Mouse (Mus musculus): ENCODE measurements around the gene Tomt.

The Tomt gene

DNA sequence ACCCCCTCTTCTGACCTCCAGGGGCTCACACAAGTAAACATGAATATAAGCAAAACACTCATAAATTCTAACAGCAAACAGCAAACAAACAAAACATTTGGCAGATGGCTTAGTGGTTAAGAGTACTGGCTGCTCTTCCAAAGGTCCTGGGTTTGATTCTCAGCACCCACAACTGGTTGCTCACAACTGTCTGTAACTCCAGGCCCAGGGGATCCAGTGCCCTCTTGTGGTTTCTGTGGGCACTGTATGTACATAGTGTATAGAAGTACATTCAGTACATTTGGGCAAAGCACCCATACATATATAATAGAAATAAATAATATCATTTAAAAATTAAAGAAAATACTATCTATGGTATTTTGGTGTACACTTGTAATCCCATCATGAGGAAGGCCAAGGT, 3.3 kb downstream of the Tomt start:
- DNase-seq (ENCODE audit: low read depth, low spot score): peak; percentile 24

DNA sequence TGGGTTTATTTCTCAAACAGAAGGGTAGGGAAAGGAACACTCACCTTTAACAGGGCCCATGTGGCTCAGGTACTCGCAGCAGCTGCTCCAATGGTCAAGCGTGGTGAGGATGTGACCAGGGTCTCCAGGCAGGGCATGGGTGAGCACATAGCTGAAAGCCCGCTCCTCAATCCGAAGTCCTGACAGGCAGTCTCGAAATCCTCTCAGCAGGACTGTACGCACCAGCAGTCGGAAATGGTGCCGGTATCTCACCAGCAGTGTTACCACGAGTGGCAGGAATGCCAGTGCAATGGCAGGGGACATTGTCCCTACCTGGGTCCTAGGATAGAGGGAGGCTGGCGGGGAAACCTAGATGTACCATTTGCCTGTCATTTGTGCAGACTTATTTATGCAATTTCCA, 4.2 kb downstream of the Tomt start:
- no peak for DNase-seq (ENCODE audit: low read depth, low spot score)

DNA sequence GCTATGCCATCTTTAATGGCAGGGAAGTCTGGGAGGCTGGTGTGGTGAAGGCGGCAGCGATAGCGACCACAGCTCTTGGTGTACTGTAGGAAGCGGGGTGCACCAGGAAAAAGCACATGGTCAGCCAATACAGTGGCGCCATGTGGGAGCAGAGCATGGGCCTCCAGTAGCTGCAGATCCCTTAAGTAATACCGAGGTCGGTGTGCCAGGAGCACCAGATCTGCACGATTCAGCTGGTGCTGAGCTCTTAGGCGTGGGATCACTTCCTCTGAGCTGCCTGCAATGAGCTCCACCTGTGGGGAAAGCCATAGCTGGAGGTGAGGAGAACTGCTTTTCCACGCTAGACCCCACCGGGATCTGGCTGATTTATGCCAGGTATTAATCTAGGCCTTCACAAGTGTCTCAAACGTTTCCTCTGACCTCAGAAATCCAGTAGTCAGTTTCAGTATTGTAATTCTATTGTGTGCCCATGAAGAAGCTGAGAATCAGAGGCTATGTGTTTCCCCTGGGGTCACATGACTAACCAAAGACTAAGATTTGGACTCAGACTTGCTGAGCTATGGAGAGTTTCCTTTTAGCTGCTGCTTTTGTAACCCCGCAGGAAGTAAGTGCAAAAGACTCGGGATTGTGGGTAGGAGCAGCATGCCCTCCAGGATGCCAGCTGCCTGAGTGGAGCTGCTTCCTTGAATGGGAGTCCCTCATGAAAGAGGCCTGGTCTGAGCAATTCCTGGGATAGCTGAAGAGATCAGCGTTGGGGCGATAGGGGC, 5.6 kb downstream of the Tomt start:
- no peak for DNase-seq (ENCODE audit: low read depth, low spot score)

DNA sequence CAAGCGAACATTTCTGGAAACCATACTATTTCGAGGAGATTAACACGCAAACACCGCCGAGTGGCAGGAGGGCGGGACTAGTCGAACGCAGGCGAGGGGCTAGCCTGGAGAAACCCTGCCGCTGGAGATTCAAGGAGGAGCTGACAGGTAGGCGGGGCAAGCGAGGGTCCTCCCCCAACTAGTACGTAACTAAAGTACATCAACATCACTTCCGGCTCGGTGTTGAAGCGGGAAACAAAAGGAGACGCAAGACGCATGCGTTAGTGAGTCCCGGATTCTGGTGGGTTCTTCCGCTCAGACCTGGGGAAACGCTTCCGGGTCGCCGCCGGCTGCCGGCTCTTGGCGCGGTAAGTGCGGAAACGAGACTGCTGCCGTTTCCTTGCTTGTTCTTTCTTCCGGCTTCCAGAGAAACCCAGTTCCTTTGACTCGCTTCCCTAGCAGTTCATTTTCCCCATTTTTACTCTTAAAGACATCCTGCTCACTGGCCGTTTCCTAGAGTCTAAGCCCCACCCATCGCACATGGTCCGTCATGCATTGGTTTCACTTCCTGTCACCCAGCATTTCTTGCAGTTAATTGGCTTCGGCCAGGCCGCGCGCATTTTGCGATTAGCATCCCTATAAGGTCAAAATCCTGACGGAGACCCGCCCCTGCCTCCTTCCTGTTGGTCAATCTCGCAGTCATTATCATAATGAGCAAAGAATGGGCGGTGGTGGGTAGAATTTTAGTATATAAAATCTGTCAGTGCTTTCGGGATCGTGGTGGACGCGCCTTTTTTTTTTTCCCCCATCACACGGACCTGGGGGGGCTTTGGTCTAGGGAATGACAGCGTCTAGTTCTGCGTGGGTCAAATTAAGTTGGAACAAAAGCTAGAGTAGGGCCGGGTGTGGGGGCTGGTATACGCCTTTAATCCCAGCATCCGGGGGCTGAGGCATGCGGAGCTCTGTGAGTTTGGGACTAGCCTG, 9.8 kb downstream of the Tomt start:
- peak; percentile 98 for DNase-seq (ENCODE audit: low read depth, low spot score)

DNA sequence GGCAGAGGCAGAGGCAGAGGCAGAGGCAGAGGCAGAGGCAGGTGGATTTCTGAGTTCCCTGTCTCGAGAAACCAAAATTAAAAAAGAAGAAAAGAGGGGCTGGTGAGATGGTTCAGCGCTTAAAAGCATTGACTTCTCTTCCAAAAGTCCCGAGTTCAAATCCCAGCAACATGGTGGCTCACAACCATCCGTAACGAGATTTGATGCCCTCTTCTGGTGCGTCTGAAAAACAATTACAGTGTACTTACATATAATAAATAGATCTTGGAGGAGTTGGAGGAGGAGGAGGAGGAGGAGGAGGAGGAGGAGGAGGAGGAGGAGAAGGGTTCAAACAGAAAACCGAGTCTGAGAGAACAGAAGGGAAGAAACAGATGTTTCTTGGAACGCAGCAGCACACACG, 10.5 kb downstream of the Tomt start:
- no peak for DNase-seq (ENCODE audit: low read depth, low spot score)

DNA sequence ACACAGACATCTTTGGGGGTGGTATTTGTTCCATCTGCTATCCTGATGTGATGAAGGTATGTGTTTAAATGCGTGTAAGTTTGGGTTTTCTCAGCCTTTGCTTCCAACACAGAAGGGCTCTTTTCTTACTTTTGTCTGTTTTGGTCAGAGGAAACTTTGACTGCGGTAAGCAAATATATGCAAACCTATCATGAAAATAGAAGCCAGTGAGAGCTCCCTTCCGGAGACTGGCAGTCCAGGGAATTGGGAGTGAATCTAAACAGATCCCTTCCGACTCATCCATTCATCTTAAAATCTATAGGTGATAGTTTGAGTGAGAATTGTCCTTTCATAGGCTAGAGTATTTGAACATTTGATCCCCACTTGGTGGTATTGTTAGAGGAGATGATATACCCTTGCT, 17.7 kb downstream of the Tomt start:
- no peak for DNase-seq (ENCODE audit: low read depth, low spot score)

DNA sequence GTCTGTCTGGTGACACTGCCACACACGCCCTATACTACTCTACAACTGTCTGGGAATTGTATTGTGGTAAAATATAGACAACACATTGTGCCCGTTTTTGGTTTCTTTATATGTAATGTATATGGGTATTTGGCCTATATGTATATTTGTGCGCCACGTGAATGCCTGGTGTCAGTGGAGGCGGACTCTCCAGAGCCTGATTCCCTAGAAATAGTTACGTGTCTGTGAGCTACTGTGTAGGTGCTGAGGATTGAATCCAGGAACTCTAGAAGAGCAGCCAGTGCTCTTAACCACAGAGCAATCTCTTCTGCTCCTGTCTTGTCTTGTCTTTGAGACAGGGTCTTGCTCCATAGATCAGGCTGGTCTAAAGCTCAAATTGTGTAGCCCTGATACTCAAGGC, 19.9 kb downstream of the Tomt start:
- DNase-seq (ENCODE audit: low read depth, low spot score): no peak

DNA sequence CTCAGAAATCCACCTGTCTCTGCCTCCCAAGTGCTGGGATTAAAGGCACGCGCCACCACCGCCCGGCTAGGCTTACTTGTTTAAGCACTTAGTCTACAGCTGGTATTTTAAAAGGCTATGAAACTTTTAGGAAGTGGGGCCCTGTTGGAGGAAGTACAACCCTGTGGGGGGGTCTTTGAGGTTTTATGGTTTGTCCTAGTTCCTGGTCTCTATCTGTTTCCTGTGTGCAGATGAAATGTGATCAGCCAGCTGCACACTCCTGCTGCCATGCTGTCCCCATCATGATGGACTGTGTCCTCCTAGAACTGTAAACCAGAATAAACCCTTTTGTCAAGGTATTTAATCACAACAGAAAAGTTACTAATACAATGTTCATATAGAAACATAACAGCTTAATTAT, 22.0 kb downstream of the Tomt start:
- no peak for DNase-seq (ENCODE audit: low read depth, low spot score)

DNA sequence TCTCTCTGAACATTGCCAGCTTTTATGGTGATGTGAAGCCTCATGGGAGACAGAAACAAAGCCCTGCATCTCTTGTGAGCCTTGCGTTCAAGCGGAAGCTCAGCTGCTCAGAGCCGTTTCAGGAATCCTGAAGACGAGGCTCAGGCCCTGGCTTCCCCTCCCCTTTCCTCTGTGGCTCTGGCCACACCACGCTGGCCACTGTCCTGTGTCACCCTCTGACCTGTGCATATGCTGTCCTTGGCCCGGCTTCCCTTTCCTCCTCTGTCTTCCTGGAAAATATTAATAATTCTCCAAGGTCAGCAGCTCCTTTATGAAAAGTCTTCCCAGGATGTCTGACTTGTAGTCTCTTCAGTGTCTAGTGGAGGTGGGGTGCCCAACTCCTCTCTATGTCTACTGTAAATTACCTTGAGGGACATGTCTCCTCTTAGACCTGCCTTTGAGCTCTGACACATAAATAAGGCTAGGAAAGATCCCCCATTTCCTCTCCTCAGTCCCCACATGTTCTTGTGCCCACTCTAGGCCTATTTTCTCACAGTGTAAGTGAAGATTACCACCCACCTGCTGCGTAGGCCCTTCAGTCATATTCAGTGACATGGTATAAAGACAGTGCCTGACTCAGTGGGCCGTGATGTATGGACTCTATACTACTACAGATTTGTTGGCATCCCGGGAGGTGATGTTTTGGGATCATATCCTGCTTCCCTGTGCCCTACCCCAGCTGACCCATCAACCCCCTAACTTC, 23.6 kb downstream of the Tomt start:
- no peak for DNase-seq (ENCODE audit: low read depth, low spot score)

DNA sequence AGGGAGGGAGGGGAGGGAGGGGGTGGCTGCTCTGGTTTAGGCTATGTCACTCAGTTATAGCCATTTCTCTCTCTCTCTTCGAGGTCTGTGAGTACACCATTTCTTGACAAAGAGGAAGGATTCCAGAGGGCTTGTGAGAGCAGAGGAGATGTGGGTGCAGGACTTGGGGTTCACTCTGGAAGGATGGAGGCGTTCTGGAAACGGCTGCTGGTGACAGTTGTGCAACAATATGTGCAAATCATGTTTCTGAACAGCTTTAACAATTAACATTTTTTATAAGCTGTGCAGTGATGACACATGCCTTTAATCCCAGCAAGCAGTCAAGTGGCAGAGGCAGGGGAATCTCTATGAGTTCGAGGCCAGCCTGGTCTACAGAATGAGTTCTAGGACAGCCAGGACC, 25.3 kb downstream of the Tomt start:
- no peak for DNase-seq (ENCODE audit: low read depth, low spot score)

DNA sequence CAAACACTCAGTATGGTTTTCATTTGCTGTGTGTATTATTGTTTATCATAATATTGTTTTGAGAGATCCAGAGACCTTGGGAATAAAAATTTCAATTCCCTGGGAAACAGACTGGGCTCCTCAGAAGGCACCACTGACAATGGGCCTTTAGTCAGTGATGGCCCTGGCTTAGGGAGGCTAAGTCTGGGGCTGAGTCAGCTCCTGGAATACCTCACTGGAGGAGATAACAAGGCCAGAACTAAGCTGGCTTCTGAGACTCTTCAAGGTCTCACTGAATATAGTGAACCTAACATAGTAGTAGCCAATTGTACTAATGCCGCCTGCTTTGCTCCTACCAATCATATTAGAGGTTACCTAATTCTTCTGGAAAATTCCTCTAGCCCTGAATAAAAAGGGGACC, 30.2 kb downstream of the Tomt start:
- DNase-seq (ENCODE audit: low read depth, low spot score): no peak

DNA sequence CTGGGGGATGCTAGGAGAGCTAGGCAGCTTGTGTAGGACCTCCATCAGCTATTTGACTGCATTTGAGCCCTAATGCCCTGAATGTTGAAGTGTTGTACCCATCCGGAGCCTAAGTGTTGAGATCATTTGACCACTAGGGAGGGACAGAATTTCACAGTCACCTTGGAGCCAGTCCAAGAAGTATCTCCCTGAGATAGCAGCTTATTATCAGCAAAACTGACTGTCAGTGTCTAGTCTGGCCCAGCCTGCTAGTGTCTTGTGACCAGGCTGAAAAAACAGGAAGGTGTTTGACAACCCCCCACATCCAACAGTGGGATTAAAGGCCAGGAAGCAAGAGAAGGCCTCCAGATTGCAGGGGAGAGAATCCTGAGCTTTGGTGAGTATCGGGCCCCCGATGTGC, 34.9 kb downstream of the Tomt start:
- no peak for DNase-seq (ENCODE audit: low read depth, low spot score)

DNA sequence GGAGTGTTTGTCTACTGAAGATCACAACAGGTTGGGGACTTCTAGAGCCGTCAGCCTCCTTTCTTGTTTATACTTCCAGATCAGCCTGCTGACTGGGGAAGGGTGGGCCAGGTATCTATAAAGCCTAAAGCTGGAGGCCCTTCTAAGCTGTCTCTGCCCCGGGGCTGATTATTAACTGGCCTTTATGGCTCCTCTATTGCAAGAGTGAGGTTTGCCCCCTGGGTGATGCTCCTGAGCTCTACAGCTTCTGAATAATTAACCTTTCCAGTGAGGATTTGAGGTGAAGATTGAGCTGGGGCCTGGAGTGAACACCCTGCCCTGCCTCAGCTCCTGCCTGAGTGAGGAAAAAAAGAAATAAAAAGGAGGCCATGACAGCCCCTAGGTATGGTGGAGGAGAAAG, 35.5 kb downstream of the Tomt start, which contains the start of gene Folr1:
TSS of gene Folr1 (minus strand) at position 160 of the 400 bp plus-strand sequence.
- DNase-seq (ENCODE audit: low read depth, low spot score): no peak

DNA sequence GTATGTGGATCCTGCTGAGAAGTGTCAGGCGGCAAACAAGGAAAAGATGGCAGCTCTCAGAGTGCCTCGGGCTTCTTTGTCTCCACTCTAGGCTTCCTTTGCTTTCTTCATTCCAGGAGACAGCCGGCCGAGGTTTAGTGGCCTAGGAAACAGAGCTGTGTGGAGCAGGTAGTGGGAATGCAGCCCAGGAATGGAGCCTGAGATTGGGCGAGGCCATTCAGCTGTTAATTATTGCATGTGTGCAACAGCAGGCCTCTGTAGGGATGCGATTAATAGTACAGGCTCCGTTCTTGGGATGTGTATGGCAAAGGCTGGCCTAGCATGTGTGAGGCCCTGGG, 37.0 kb downstream of the Tomt start:
- DNase-seq (ENCODE audit: low read depth, low spot score): no peak

DNA sequence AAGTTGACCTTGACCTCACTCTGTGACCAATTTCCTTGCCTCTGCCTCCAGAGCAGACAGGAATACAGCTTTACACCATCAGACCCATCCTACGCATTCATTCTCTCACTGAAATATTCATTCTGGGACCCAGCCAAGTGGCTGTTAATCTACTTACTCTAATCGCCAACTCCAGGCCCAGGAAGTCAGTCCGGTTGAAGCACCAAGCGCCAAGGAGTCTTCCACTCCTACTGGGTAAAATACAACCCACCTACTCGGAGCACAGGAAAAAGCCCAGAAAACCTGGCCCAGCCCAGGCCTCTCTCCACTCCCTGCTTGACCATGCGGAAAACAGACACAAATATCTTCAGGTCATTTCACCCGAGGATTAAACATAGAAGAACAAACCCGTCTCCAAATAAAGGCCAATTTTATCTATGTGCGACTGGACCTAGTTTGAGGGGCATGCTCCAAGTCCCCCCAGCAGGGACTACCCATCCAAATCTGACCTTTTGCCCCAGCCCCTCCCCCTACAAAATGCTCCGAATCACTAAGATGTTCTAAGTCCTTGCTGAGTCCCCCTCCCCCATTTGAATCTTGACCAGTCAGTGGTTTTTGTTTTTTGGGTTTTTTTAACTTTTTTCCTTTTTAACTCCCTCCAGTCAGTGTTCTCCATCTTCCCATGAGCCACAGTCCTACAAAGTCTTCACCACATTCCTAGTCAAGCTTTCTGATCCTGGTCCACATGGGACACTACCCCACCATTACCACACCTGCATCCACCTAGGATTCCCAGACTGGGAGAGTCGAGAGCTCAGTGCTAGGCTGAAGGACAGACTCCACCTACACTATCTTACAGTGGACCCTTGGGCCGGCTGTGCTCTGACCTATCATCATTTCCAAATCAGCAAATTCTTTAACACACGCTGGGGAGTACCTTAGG, 37.7 kb downstream of the Tomt start:
- no peak for DNase-seq (ENCODE audit: low read depth, low spot score)

DNA sequence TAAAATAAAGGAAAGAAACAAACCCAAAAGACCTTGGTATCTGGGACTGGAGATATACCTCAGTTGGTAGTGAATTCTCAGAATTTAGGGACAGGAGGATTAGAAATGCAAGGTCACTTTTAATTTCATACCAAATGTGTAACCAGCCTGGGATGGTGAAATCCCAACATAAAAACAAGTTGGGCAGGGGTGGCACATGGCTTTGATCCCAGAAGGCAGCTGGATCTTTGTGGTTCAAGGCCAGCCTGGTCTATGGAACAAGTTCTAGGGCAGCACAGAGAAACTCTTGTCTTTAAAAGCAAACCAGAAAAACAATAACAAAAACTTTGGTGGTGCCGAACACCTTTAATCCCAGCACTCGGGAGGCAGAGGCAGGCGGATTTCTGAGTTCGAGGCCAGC, 38.7 kb downstream of the Tomt start:
- no peak for DNase-seq (ENCODE audit: low read depth, low spot score)

DNA sequence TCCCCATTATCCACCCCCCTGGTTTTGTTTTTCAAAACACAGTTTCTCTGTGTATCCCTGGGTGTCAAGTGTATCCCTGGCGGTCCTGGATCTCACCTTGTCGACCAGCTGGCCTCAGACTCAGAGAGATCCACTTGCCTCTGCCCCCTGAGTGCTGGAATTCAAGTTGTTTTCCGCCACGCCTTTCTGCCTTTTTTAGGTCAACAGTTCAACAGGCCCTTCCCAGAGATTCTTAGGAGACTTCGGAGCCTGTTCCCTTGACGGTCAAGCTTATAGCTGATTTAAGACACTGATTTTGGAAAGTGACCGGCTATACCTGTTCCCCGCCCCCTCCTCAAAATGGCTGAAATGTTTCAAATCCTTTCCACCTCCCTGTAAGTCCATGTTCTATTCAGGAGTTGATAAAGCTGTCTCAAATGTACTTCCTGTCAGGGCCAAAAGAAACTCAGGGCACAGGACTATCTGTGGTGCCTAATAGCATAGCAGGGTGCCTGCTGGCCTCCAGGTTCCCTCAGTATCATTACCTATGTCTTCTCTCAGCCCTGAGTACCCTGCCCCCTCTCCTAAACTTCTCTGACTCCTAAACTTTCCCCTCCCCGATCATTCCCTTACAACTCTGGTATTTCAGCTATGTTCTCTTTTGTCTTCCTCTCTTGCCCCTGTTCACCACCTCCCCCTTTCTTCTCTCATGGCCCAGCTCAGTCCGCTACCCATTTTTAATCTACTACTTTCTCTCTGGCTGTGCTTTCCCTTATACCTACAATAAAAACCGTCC, 39.5 kb downstream of the Tomt start:
- no peak for DNase-seq (ENCODE audit: low read depth, low spot score)

DNA sequence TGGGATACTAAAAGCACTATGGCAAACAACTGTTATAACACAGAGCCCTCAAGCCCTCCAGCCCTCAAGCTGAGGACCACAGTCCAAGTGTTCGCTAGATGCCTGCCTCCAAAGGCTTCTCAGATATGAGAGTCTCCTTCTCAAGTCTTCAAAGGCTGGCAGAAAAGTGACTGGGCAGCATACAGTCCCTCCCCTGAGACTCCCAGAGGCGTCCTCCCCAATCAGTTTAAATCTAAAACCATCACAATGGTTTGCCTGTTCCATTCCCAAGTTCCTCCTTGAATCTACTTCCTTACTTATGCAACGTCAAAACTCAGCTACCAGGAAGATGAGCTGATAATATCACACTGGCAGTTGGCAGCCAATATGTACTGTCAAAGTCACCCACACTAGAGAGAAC, 42.7 kb downstream of the Tomt start, which contains the start of gene Anapc15:
TSS of gene Anapc15 (plus strand) at position 301 of the 400 bp plus-strand sequence.
- no peak for DNase-seq (ENCODE audit: low read depth, low spot score)

DNA sequence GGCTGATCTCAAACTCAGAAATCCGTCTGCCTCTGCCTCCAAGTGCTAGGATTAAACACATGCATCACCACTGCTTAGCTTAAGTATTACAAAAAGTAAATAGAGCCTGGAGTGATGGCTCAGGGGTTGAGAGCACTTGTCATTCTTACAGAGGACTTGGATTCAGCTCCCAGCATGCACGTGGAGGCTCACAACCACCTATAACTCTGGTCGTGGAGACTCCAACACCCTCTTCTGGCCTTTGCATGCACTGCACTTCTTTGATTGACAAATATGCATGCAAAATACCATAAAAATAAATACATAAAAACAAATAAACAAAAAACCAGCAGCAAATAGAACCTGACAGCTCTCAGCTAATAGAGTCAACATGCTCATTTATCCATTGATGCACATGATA, 43.9 kb downstream of the Tomt start:
- no peak for DNase-seq (ENCODE audit: low read depth, low spot score)

DNA sequence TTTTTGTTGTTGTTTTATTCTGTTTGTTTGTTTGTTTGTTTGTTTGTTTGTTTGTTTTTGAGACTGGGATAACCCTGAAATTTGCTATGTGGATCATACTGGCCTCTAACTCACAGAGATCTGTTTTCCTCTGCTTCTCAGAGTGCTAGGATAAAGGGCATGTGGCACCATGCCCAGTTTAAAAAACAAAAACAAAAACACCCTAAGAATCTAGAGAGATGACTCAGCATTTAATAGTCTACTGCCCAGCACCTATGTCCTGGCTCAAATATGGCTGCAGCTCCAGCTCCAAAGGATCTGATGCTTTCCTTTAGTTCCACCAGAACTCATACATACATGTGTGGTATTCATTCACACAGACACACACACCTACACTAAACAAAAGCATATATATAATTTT, 45.2 kb downstream of the Tomt start:
- no peak for DNase-seq (ENCODE audit: low read depth, low spot score)
